Mouse (Mus musculus) C2C12 (cell line): Measurements from ENCODE around the gene Klf6.

Experiments used
- CEBPB ChIP-seq: IDR thresholded peaks from one replicate; pipeline ENCODE4 v1.6.1; 2011; ENCODE audit warnings: low read depth, mild to moderate bottlenecking, control low read depth, moderate library complexity
- CTCF ChIP-seq: IDR thresholded peaks from one replicate; pipeline ENCODE4 v1.5.1; 2011; ENCODE audit not compliant: control insufficient read depth, insufficient read depth, insufficient read length
- FOSL1 ChIP-seq: IDR thresholded peaks from one replicate; pipeline ENCODE4 v1.8.0; 2011; ENCODE audit warnings: mild to moderate bottlenecking, low read length; ENCODE audit not compliant: poor library complexity, insufficient read depth, severe bottlenecking
- USF1 ChIP-seq: IDR thresholded peaks from one replicate; pipeline ENCODE4 v1.6.1; 2011; ENCODE audit warnings: low read depth, mild to moderate bottlenecking, control low read depth, moderate library complexity

GRCm38 (mm10) chr13:5888164-5888563, 26.9 kb downstream of the Klf6 start:
- TF ChIP-seq CTCF (no peak), USF1 (no peak), FOSL1 (no peak), CEBPB (no peak)
